Mouse (Mus musculus) kidney, postnatal 0 days (tissue): Measurements from ENCODE around the gene Myl7. TPM values are rescaled to one million over a fixed set of nuclear protein-coding genes. Genes with fewer than 3 reads are reported as not detected.
A peak's percentile ranks its signal among the peaks of the same experiment; 100 is the strongest.

Experiments
- ATAC-seq: fragments of 200-750 bp; cut with Nextera tagmentation; replicated peaks from 2 replicates; pipeline ENCODE4 v1.8.0; 2017; ENCODE audit warnings: low read depth, moderate number of reproducible peaks, moderate TSS enrichment, moderate library complexity; ENCODE audit not compliant: low FRiP score
- DNase-seq: peaks from one replicate; pipeline ENCODE4 v3.0.0-alpha.2; 2016; ENCODE audit warnings: low spot score
- H3K27ac ChIP-seq: fragments of 300-500 bp; sonication (generic); 2 replicates; pipeline ENCODE4 v1.5.1; 2014; ENCODE audit warnings: mild to moderate bottlenecking
- H3K27me3 ChIP-seq: fragments of 300-500 bp; sonication (generic); 2 replicates; pipeline ENCODE4 v1.6.1; 2014; ENCODE audit warnings: low read length, mixed read lengths; ENCODE audit not compliant: insufficient read depth
- H3K36me3 ChIP-seq: fragments of 300-500 bp; sonication (generic); 2 replicates; pipeline ENCODE4 v1.6.1; 2014; ENCODE audit warnings: low read length, mixed read lengths; ENCODE audit not compliant: insufficient read depth
- H3K4me1 ChIP-seq: fragments of 300-500 bp; sonication (generic); replicated peaks from 2 replicates; pipeline ENCODE4 v1.6.1; 2014; ENCODE audit warnings: antibody characterized with exemption, low read length, mixed read lengths; ENCODE audit not compliant: insufficient read depth
- H3K4me2 ChIP-seq: fragments of 300-500 bp; sonication (generic); 2 replicates; pipeline ENCODE4 v1.6.1; 2014; ENCODE audit warnings: mild to moderate bottlenecking, low read length, moderate library complexity, mixed read lengths
- H3K4me3 ChIP-seq: fragments of 300-500 bp; sonication (generic); replicated peaks from 2 replicates; pipeline ENCODE4 v1.5.1; 2014; ENCODE audit warnings: low read depth, low read length
- H3K9ac ChIP-seq: fragments of 300-500 bp; sonication (generic); 2 replicates; pipeline ENCODE4 v1.6.1; 2014; ENCODE audit warnings: low read depth, low read length
- H3K9me3 ChIP-seq: fragments of 300-500 bp; sonication (generic); replicated peaks from 2 replicates; pipeline ENCODE4 v1.6.1; 2016; ENCODE audit warnings: low read length, inconsistent platforms, mixed read lengths
- CTCF ChIP-seq: IDR thresholded peaks from 2 replicates; pipeline ENCODE4 v1.5.1; 2016; ENCODE audit warnings: antibody characterized with exemption, low read depth, mild to moderate bottlenecking, moderate library complexity
- WGBS: fragments of 180-500 bp; shearing (Covaris S2); extraction: QIAGEN DNeasy Blood & Tissue Kit; methylation state at CpG from one replicate; pipeline ENCODE4 v1.1.7; 2014; 5-methylcytosine and 5-hydroxymethylcytosine counted together
- polyA plus RNA-seq: library from polyadenylated mRNA; unstranded; fragments of >200 nt; fragmentation: Nextera tagmentation; extraction: Ambion mirVana; gene quantifications from 2 replicates; pipeline ENCODE4 v1.2.1, GENCODE M21; 2015

Gene Myl7
- polyA plus RNA-seq, 1 experiment from 2014 or later: 1.6 TPM

GRCm38 (mm10) chr11:5856479-5857130 is 42.0 kb downstream of the Myl7 start:
- H3K4me2 ChIP-seq: no peak overlapping the region
- no peaks in the 10 kb centered on the region for H3K36me3 ChIP-seq
- DNase-seq (no peak), ATAC-seq (no peak)
- H3K9me3 ChIP-seq: no peaks in the 10 kb centered on the region
- no peak overlapping the region for H3K9ac ChIP-seq
- WGBS: 77% methylated on average over 8 of the region's 8 CpGs
- no peaks in the 10 kb centered on the region for H3K27me3 ChIP-seq
- H3K4me1 ChIP-seq: peaks cover 6% of the 10 kb centered on the region; the same call in 1 of the 2 replicates
- H3K4me3 ChIP-seq: no peak overlapping the region
- no peak for TF ChIP-seq CTCF
- no peak overlapping the region for H3K27ac ChIP-seq

GRCm38 (mm10) chr11:5855902-5856301 is 42.7 kb downstream of the Myl7 start:
- Histone ChIP-seq H3K36me3 (no peaks in the 10 kb centered on the region), H3K4me3 (no peak overlapping the region), H3K9ac (peak overlapping the region; percentile 35; the same call in 1 of the 2 replicates), H3K4me2 (no peak overlapping the region), H3K4me1 (no peaks in the 10 kb centered on the region), H3K27ac (no peak overlapping the region), H3K27me3 (no peaks in the 10 kb centered on the region), H3K9me3 (no peaks in the 10 kb centered on the region)
- no peak for TF ChIP-seq CTCF
- whole genome bisulfite sequencing: 34% methylated on average over 7 of the region's 7 CpGs
- DNase-seq (peak; percentile 41), ATAC-seq (0 out of 2 replicates have a peak, but pooled peaks have one; percentile 15)

GRCm38 (mm10) chr11:5855481-5855880 is 43.1 kb downstream of the Myl7 start:
- H3K27ac ChIP-seq: no peak overlapping the region
- H3K36me3 ChIP-seq: no peaks in the 10 kb centered on the region
- no peaks in the 10 kb centered on the region for H3K27me3 ChIP-seq
- H3K4me1 ChIP-seq: no peaks in the 10 kb centered on the region
- H3K4me3 ChIP-seq: no peak overlapping the region
- DNase-seq (no peak), ATAC-seq (no peak)
- no peaks in the 10 kb centered on the region for H3K9me3 ChIP-seq
- TF ChIP-seq CTCF: no peak
- peak overlapping the region; percentile 35; the same call in 1 of the 2 replicates for H3K9ac ChIP-seq
- no peak overlapping the region for H3K4me2 ChIP-seq

- WGBS: 11% methylated on average over 1 of the region's 1 CpGs
- no peak overlapping the region for H3K27ac ChIP-seq
- ATAC-seq (0 out of 2 replicates have a peak, but pooled peaks have one; percentile 30), DNase-seq (no peak)
- H3K36me3 ChIP-seq: no peaks in the 10 kb centered on the region
- H3K4me3 ChIP-seq: no peak overlapping the region
- no peaks in the 10 kb centered on the region for H3K27me3 ChIP-seq
- H3K9ac ChIP-seq: no peak overlapping the region
- no peak for TF ChIP-seq CTCF
- H3K9me3 ChIP-seq: no peaks in the 10 kb centered on the region
- H3K4me1 ChIP-seq: no peaks in the 10 kb centered on the region
- H3K4me2 ChIP-seq: no peak overlapping the region
Observed at GRCm38 (mm10) chr11:5852314-5852713, 46.3 kb downstream of the Myl7 start.

GRCm38 (mm10) chr11:5851021-5851736 is 47.4 kb downstream of the Myl7 start:
- H3K9ac ChIP-seq: no peak overlapping the region
- ATAC-seq (no peak), DNase-seq (no peak)
- no peak overlapping the region for H3K27ac ChIP-seq
- 45% methylated on average over 4 of the region's 4 CpGs for WGBS
- no peak overlapping the region for H3K4me2 ChIP-seq
- 0 out of 2 replicates have a peak, but pooled peaks cover 2% of the 10 kb centered on the region for H3K4me1 ChIP-seq
- no peaks in the 10 kb centered on the region for H3K36me3 ChIP-seq
- no peaks in the 10 kb centered on the region for H3K27me3 ChIP-seq
- H3K4me3 ChIP-seq: no peak overlapping the region
- H3K9me3 ChIP-seq: no peaks in the 10 kb centered on the region
- TF ChIP-seq CTCF: no peak

GRCm38 (mm10) chr11:5850452-5850851 is 48.1 kb downstream of the Myl7 start:
- 44% methylated on average over 5 of the region's 5 CpGs for WGBS

More at GRCm38 (mm10) chr11:5850452-5850851, 48.1 kb downstream of the Myl7 start:
- H3K4me1 ChIP-seq: 0 out of 2 replicates have a peak, but pooled peaks cover 3% of the 10 kb centered on the region
- no peak overlapping the region for H3K27ac ChIP-seq
- no peaks in the 10 kb centered on the region for H3K9me3 ChIP-seq
- TF ChIP-seq CTCF: no peak
- no peak overlapping the region for H3K4me3 ChIP-seq
- H3K36me3 ChIP-seq: no peaks in the 10 kb centered on the region
- H3K4me2 ChIP-seq: no peak overlapping the region
- H3K9ac ChIP-seq: no peak overlapping the region
- H3K27me3 ChIP-seq: no peaks in the 10 kb centered on the region
- no peak for ATAC-seq
- DNase-seq: no peak
